Mouse (Mus musculus): ENCODE measurements at regions not wholly inside any gene's neighbourhood (a gene's known extent, or its start where the extent isn't known, plus 50 kb on each side); places are given as distances from the start of the nearest gene placed in this dataset.
A peak's percentile ranks its signal among the peaks of the same experiment; 100 is the strongest.

- Histone ChIP-seq H3K27ac (ENCODE audit: insufficient read depth, low read depth, low read length) (no peak overlapping the region), H3K27me3 (replicated peaks; ENCODE audit: control insufficient read depth, insufficient read depth, low read length) (no peaks in the 10 kb centered on the region), H3K4me3 (ENCODE audit: insufficient read depth, low read depth, low read length) (no peak overlapping the region), H3K36me3 (ENCODE audit: control insufficient read depth, insufficient read depth, low read length) (no peaks in the 10 kb centered on the region), H3K4me1 (ENCODE audit: control insufficient read depth, insufficient read depth, low read length) (no peaks in the 10 kb centered on the region)
- TF ChIP-seq POLR2A (IDR thresholded peaks at IDR 0.05; ENCODE audit: low read depth, low read length) (no peak), CTCF (conservative IDR thresholded peaks at IDR 0.05; ENCODE audit: insufficient read depth, insufficient read length, low read depth, low read length) (no peak)
- WGBS: 75% methylated on average over 8 of the region's 8 CpGs
- peak; percentile 17 for DNase-seq
Observed at GRCm38 (mm10) chr5:90164434-90164833, 59.4 kb downstream of the Cox18 start.

- no peak overlapping the region for H3K4me3 ChIP-seq (ENCODE audit: insufficient read depth, low read depth, low read length)
- 31% methylated on average over 18 of the region's 18 CpGs for WGBS
- TF ChIP-seq CTCF (conservative IDR thresholded peaks at IDR 0.05; ENCODE audit: insufficient read depth, insufficient read length, low read depth, low read length): no peak
- TF ChIP-seq POLR2A (IDR thresholded peaks at IDR 0.05; ENCODE audit: low read depth, low read length): no peak
Observed at GRCm38 (mm10) chr5:90163033-90163859, 60.6 kb downstream of the Cox18 start.

GRCm38 (mm10) chr5:90160281-90160680 lies 63.5 kb downstream of the Cox18 start:
- H3K4me3 ChIP-seq (ENCODE audit: insufficient read depth, low read depth, low read length): no peak overlapping the region
- no peaks in the 10 kb centered on the region for H3K4me1 ChIP-seq (ENCODE audit: control insufficient read depth, insufficient read depth, low read length)
- no peaks in the 10 kb centered on the region for H3K27me3 ChIP-seq (replicated peaks; ENCODE audit: control insufficient read depth, insufficient read depth, low read length)
- no peak for DNase-seq
- no peaks in the 10 kb centered on the region for H3K36me3 ChIP-seq (ENCODE audit: control insufficient read depth, insufficient read depth, low read length)
- no peak for TF ChIP-seq POLR2A (IDR thresholded peaks at IDR 0.05; ENCODE audit: low read depth, low read length)
- no peak overlapping the region for H3K27ac ChIP-seq (ENCODE audit: insufficient read depth, low read depth, low read length)
- WGBS: 65% methylated on average over 4 of the region's 4 CpGs

More at GRCm38 (mm10) chr5:90163033-90163859, 60.6 kb downstream of the Cox18 start:
- DNase-seq: no peak
- Histone ChIP-seq H3K4me1 (ENCODE audit: control insufficient read depth, insufficient read depth, low read length) (no peaks in the 10 kb centered on the region), H3K27ac (ENCODE audit: insufficient read depth, low read depth, low read length) (no peak overlapping the region), H3K27me3 (replicated peaks; ENCODE audit: control insufficient read depth, insufficient read depth, low read length) (no peaks in the 10 kb centered on the region), H3K36me3 (ENCODE audit: control insufficient read depth, insufficient read depth, low read length) (no peaks in the 10 kb centered on the region)

GRCm38 (mm10) chr5:90156522-90156921 lies 67.3 kb downstream of the Cox18 start:
- TF ChIP-seq POLR2A (IDR thresholded peaks at IDR 0.05; ENCODE audit: low read depth, low read length) (no peak), CTCF (conservative IDR thresholded peaks at IDR 0.05; ENCODE audit: insufficient read depth, insufficient read length, low read depth, low read length) (no peak)
- H3K36me3 ChIP-seq (ENCODE audit: control insufficient read depth, insufficient read depth, low read length): no peaks in the 10 kb centered on the region
- no peak for DNase-seq
- H3K27me3 ChIP-seq (replicated peaks; ENCODE audit: control insufficient read depth, insufficient read depth, low read length): no peaks in the 10 kb centered on the region
- no peak overlapping the region for H3K4me3 ChIP-seq (ENCODE audit: insufficient read depth, low read depth, low read length)
- no peak overlapping the region for H3K27ac ChIP-seq (ENCODE audit: insufficient read depth, low read depth, low read length)
- H3K4me1 ChIP-seq (ENCODE audit: control insufficient read depth, insufficient read depth, low read length): no peaks in the 10 kb centered on the region
- WGBS: 94% methylated on average over 4 of the region's 4 CpGs

GRCm38 (mm10) chr5:90149611-90150532 lies 73.9 kb downstream of the Cox18 start:
- no peaks in the 10 kb centered on the region for H3K36me3 ChIP-seq (ENCODE audit: control insufficient read depth, insufficient read depth, low read length)
- DNase-seq: peak; percentile 8
- no peak overlapping the region for H3K4me3 ChIP-seq (ENCODE audit: insufficient read depth, low read depth, low read length)
- H3K27ac ChIP-seq (ENCODE audit: insufficient read depth, low read depth, low read length): no peak overlapping the region
- 57% methylated on average over 22 of the region's 22 CpGs for WGBS
- H3K4me1 ChIP-seq (ENCODE audit: control insufficient read depth, insufficient read depth, low read length): no peaks in the 10 kb centered on the region
- H3K27me3 ChIP-seq (replicated peaks; ENCODE audit: control insufficient read depth, insufficient read depth, low read length): no peaks in the 10 kb centered on the region
- TF ChIP-seq POLR2A (IDR thresholded peaks at IDR 0.05; ENCODE audit: low read depth, low read length) (no peak), CTCF (conservative IDR thresholded peaks at IDR 0.05; ENCODE audit: insufficient read depth, insufficient read length, low read depth, low read length) (no peak)

- H3K4me3 ChIP-seq (ENCODE audit: insufficient read depth, low read depth, low read length): no peak overlapping the region
- 80% methylated on average over 7 of the region's 7 CpGs for WGBS
- H3K27me3 ChIP-seq (replicated peaks; ENCODE audit: control insufficient read depth, insufficient read depth, low read length): no peaks in the 10 kb centered on the region
- no peaks in the 10 kb centered on the region for H3K36me3 ChIP-seq (ENCODE audit: control insufficient read depth, insufficient read depth, low read length)
- no peak overlapping the region for H3K27ac ChIP-seq (ENCODE audit: insufficient read depth, low read depth, low read length)
- TF ChIP-seq CTCF (conservative IDR thresholded peaks at IDR 0.05; ENCODE audit: insufficient read depth, insufficient read length, low read depth, low read length): no peak
- no peak for TF ChIP-seq POLR2A (IDR thresholded peaks at IDR 0.05; ENCODE audit: low read depth, low read length)
- H3K4me1 ChIP-seq (ENCODE audit: control insufficient read depth, insufficient read depth, low read length): no peaks in the 10 kb centered on the region
- no peak for DNase-seq
Observed at GRCm38 (mm10) chr5:90135971-90136370, 87.8 kb downstream of the Cox18 start.

GRCm38 (mm10) chr5:90107036-90107435 lies 116.8 kb downstream of the Cox18 start:
- H3K4me1 ChIP-seq (ENCODE audit: control insufficient read depth, insufficient read depth, low read length): no peaks in the 10 kb centered on the region
- H3K27ac ChIP-seq (ENCODE audit: insufficient read depth, low read depth, low read length): no peak overlapping the region
- no peak for DNase-seq
- TF ChIP-seq CTCF (conservative IDR thresholded peaks at IDR 0.05; ENCODE audit: insufficient read depth, insufficient read length, low read depth, low read length) (no peak), POLR2A (IDR thresholded peaks at IDR 0.05; ENCODE audit: low read depth, low read length) (no peak)
- no peaks in the 10 kb centered on the region for H3K36me3 ChIP-seq (ENCODE audit: control insufficient read depth, insufficient read depth, low read length)
- 93% methylated on average over 1 of the region's 1 CpGs for WGBS
- no peak overlapping the region for H3K4me3 ChIP-seq (ENCODE audit: insufficient read depth, low read depth, low read length)
- H3K27me3 ChIP-seq (replicated peaks; ENCODE audit: control insufficient read depth, insufficient read depth, low read length): no peaks in the 10 kb centered on the region
